Mouse (Mus musculus): ENCODE data around the gene Celf1.
"Not testable (repeated sequence)": the region's sequence is repeated elsewhere in the genome, so short reads cannot be mapped to it uniquely, and the experiment has no call there.

The Celf1 gene

GRCm38 (mm10) chr2:90940233-90941229 lies at the start of gene Celf1:
Gene Celf1, plus strand, starts transcription at chr2:90940382.
- DNase-seq (ENCODE audit: low spot score in 2 of 2) = peak; percentile 54 to 68

GRCm38 (mm10) chr2:90893673-90894298 lies 46.4 kb upstream of the Celf1 start:
- DNase-seq (ENCODE audit: low spot score in 2 of 2) = no peak

DNA sequence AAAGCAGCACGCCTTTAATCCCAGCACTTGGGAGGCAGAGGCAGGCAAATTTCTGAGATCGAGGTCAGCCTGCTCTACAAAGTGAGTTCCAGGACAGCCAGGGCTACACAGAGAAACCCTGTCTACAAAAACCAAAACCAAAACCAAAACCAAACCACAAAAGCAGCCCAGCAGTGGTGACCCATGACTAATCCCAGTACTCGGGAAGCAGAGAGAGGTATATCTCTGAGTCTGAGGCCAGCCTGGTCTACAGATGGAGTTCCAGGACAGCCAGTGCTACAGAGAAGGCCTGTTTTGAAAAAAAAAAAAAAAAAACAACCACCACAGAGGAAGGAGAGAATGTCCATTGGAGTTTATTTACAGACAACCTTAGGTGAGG lies 45.9 kb upstream of the Celf1 start:
- DNase-seq (ENCODE audit: low spot score in 2 of 2) = not testable (repeated sequence)

- no peak for DNase-seq (ENCODE audit: low spot score in 2 of 2)
These were observed 36.8 kb upstream of the Celf1 start for GRCm38 (mm10) chr2:90903398-90903797.

GRCm38 (mm10) chr2:90904076-90904855 lies 35.9 kb upstream of the Celf1 start, which contains the start of the genes Kbtbd4 and Ndufs3:
Gene Kbtbd4, plus strand, starts transcription at chr2:90904740.
Gene Ndufs3, minus strand, starts transcription at chr2:90904827.
- peak; percentile 75 to 84 for DNase-seq (ENCODE audit: low spot score in 2 of 2)

GRCm38 (mm10) chr2:90904856-90905224 lies 35.3 kb upstream of the Celf1 start:
- no peak for DNase-seq (ENCODE audit: low spot score in 2 of 2)

- no peak for DNase-seq (ENCODE audit: low spot score in 2 of 2)
These were observed 33.5 kb upstream of the Celf1 start for GRCm38 (mm10) chr2:90906721-90907120.

DNA sequence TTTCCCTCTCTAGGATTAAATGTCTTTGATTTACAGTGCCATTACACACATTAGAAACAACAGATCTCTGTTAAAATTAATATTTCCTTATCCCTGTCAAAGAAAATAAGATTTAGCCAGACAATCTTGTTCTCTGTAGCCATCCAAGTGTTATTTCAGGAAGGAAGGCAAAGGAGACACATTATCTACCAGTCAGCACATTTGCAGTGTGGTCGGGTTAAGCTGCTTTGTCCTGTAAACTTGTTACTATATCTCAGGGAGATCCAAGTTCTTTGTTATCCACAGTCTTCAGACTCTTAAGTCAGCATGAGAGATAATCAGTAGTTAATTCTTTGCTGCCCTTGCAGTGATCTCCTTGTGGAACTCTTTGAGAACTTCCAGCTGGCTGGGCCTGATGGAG lies 29.3 kb upstream of the Celf1 start:
- DNase-seq (ENCODE audit: low spot score in 2 of 2) = no peak

DNA sequence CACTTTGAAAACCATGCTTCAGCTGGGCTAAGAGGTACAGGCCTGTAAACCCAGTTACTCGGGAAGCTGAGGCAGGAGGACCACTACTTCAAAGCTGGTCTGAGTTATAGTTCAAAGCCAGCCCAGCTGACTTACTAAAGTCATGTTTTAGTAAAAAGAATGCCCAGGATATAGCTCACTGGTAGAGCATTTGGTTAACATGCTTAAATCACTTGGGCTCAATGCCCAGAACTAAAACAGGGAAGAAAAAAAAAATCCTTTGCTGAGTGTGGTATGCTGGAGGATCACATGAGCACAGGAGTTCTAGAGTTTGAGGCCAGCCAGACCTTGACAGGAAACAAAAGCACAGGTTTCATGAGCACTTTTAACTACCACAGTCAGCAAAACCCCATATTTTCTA lies 28.5 kb upstream of the Celf1 start:
- no peak for DNase-seq (ENCODE audit: low spot score in 2 of 2)

DNA sequence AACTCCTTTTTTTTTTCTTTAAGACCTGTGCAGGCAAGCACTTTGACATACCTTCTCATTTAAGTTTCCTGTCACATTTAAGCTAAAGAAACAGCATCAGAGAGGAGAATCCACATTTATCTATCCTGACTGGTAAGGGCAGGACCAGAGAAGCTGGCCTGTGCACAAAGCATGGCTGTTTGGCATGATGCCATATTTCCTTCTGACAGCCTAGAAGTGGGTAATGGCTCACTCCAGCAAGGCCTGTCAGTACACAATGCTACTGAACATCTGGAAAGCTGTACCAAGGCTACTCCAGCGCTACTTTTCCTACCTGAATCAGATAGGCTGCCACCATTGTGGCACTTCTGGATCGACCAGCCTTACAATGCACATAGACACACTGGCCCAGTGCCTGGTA lies 26.5 kb upstream of the Celf1 start:
- DNase-seq (ENCODE audit: low spot score in 2 of 2) = no peak

DNA sequence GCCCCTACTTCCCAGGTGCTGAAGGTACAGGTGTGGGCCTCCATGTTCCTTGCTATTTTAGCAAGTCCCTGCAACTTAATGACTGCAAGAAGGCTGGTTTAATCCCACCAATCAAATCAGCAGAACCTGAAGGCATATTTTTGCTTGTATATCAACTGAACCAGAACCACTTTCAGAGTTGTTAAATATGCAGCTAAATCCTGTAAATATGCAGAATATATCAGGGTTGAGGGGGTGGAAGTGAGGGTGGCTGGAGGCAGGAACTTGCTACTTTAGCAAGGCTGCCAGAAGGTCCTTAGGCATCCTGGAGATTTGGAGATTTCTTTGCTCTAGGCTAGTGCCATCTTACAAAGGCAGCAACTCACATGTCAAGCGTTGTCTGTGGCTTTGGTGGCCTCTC lies 24.7 kb upstream of the Celf1 start:
- no peak for DNase-seq (ENCODE audit: low spot score in 2 of 2)

DNA sequence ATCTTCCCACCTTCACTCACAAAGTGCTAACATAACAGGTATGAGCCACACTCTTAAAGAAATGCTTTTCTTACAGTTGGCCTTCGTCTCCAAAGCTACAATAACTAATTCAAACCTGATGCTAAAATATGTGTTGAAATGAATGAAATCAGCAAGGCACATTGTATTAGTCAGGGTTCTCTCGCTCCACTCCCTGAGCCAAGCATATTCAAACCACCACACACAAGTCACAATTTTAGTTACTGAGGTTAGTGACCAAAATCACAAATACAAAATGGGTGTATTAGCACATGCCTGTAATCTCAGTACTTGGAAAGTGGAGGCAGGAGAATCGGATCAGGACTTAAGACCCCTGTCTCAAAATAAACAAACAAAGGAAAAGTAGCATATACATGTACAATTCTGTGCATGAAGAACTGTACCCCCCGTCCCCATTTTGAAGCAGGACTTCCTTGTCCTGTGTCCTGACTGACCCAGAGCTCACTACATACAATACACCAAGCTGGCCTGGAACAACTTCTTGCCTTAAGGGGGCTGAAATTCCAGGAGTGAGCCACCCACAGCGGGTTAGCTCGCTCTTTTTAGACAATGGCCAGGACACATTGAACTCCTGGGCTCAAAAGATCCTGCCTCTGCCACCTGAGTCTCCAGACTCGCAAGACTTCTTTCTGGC lies 23.5 kb upstream of the Celf1 start:
- DNase-seq (ENCODE audit: low spot score in 2 of 2) = peak in 1 of 2 experiments; percentile 19

GRCm38 (mm10) chr2:90917233-90917998 lies 22.8 kb upstream of the Celf1 start:
- DNase-seq (ENCODE audit: low spot score in 2 of 2) = peak; percentile 33 to 40

DNA sequence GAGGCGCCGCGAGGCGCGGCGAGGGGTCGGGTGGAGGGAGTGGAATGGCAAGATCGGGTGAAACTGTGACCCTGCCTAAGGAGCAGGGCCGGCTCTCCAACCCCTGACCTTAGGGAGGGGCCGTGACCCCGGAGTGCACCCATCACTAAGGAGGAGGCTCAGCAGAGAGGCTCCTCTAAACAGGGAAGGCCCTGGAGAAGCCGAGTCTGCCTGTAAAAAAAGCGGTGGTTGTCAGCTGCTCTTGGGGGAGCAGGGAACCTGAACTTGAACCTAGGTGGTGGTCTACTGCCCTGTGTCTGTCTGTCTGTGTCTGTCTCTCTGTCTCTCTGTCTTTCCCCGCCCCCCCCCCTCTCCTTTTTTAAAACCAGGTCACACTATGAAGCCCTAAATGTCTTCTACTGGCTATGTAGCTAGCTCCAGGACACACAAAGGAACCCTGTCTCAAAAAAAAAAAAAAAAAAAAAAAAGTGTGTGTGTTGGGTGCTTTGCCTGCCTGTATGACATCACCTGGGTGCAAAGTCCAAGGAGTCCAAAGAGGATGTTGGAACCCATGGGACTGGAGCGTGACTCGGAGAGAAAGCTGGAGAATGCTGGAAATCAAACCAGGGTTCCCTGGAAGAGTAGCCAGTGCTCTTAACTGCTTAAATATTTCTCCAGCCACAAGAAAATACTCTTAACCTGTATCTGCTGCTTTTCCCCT lies 22.0 kb upstream of the Celf1 start:
- peak in 1 of 2 experiments; percentile 30 for DNase-seq (ENCODE audit: low spot score in 2 of 2)

GRCm38 (mm10) chr2:90921178-90921577 lies 19.0 kb upstream of the Celf1 start:
- no peak for DNase-seq (ENCODE audit: low spot score in 2 of 2)

DNA sequence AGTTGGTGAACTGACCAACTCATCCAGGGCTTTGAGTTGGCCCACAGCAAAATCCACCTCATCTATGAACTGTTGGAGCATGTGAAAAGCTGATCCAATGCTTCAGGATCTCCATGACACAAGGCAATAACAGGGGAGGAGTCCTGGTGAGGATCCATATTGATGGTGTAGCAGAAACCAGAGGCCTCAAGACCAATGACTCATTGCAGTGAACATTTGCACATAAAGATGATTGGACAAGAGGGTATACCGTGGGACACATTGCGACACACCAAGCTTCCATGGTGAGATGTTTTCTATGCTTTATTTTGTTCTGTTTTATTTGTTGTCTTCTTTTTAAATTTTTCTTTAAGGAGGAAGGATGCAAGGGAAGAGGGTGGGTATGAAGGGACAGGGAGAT lies 17.5 kb upstream of the Celf1 start:
- DNase-seq (ENCODE audit: low spot score in 2 of 2) = no peak

- no peak for DNase-seq (ENCODE audit: low spot score in 2 of 2)
These were observed 11.6 kb upstream of the Celf1 start for GRCm38 (mm10) chr2:90928566-90928965.

- DNase-seq (ENCODE audit: low spot score in 2 of 2) = no peak
These were observed 8.4 kb upstream of the Celf1 start for GRCm38 (mm10) chr2:90931829-90932228.

DNA sequence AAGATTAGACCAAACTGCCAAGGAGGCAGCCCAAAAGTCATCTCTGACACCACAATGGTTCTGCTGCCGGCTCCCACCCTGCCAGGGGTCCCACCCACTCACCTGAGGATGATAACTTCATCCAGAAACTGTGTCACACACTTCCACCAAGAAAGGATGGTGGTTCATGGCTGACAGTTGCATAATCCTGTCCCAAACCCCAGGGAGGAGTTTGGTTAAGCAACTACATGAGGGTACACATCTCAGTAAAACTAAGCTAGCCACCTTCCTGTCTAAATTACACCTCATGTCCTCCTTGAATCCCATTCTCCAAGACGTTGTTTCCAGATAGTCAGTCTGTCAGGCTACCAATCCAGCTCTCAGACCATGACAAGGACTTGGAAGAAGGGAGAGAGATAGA lies 7.9 kb upstream of the Celf1 start:
- no peak for DNase-seq (ENCODE audit: low spot score in 2 of 2)

GRCm38 (mm10) chr2:90938362-90938761 lies 1.8 kb upstream of the Celf1 start:
- DNase-seq (ENCODE audit: low spot score in 2 of 2) = no peak
